Mouse (Mus musculus) adrenal gland, adult 18-20 months (tissue): ENCODE results near the gene D6Ertd527e. TPM values are rescaled to one million over a fixed set of nuclear protein-coding genes. Genes with fewer than 3 reads are reported as not detected.

Source experiments
- DNase-seq, 2 experiments: peaks; one replicate each; pipeline ENCODE4 v3.0.0; 2021 to 2022; ENCODE audit warnings: low spot score in 2 of 2
- total RNA-seq, 2 experiments: library from RNA; stranded (reverse); gene quantifications; 1 replicate in 1 of 2; 2 replicates in 1 of 2; pipeline ENCODE4 v1.2.3; 2021

The D6Ertd527e gene
- total RNA-seq, 2 experiments from 2014 or later, result not detected

DNA sequence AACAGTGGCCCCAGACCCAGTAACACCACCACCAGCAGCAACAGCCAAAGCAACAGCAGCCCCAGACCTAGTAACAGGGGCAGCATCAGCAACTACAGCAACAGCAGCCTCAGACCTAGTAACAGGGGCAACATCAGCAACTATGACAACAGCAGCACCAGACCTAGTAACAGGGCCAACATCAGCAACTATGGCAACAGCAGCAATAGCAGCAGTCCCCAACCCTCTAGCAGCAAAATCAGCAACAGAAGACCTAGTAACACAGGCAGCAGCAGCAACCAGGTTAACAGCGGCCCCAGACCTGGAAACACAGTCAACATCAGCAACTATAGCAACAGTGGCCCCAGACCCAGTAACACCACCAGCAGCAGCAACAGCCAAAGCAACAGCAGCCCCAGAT is 6.9 kb downstream of the D6Ertd527e start:
- no peak for DNase-seq

DNA sequence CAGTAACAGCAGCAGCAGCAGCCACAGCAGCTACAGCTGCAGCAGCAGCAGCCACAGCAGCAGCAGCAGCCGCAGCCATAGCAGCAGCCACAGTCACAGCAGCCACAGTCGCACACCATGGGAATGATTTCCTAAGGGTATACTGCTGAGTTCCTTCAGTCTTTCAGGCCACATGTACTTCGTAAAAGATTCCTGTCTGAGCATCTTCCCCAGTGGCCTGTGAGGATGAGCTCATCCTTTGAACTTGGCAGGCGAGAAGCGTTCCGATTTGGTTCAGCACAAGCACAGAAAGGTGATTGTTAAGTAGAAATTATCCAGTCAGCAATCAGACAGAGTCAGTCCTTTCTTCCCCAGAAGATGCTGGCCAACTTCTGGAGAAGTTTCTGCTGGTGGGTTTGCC is 7.6 kb downstream of the D6Ertd527e start:
- DNase-seq, result peak in 1 of 2 experiments; percentile 11

DNA sequence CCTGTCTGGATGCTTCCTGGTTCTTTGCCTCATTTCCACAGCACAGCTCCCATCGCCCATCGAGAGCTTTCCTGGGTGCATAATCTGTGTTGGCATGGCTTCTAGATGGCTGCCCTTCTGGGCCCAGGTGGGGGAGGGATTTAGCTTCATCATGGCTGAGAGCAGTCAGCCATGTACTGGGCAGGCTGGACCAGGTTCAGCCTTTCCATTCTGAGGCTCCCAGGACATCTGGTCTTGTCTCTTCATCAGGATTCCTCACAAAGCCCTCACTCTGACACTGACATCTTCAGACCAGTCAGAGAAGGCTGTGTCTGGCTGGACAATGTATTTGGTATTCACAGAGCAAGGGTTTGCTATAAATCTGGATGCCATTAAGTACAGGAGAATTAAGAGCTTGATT is 11.4 kb downstream of the D6Ertd527e start:
- DNase-seq, result peak in 1 of 2 experiments; percentile 1

DNA sequence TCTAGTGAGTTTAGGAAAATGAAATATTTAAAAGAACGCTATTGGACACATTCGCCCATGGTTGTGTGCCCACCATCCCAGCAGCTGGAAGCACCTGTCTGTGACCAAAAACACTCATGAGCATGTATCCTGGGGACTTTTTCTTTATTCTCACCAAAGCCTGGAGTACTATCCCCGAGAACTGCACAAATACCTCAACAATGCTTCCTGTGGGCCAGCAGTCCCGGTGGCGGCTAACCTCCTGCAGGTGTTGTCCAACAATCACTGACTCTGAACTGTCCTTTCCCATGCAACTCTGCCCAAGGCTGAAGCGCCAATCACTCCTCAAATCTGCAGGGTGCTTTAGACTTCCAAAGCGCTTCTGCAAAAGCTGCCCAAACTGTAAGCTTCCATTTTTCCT is 12.1 kb downstream of the D6Ertd527e start:
- DNase-seq, result no peak

DNA sequence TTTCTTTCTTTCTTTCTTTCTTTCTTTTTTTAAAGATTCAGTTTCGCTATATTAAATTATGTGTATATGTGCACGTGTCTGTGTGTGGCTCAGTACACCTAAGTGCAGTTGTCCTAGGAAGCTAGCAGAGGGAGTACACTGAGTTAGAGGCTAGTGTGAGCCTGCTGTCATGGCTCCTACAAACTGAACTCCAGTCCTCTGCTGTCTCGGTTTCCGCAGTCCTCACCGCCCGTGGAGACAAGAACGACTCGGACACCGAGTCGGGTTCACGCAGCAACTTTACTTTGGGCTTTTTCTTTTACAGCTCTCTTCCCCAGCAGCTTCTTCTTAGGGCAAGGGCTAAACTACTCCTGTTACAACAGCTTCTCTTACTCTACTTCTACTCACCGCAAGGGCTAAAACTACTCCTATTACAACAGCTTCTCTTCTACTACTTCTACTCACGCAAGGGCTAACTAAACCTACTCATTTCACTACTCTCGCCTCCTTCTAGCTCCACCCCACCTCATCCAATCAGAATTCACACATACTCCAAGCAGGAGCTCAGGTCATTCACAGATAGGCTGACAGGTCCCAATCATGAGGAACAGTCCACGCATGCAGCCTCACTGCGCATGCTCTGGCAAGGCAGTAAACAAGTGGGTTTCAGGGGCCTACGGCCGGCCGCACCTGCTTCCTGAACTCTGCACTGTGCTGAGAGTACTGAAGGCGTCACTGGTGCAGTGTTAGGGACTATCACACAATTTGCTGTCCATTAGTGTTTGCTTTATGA is 14.7 kb downstream of the D6Ertd527e start:
- DNase-seq, result no peak

DNA sequence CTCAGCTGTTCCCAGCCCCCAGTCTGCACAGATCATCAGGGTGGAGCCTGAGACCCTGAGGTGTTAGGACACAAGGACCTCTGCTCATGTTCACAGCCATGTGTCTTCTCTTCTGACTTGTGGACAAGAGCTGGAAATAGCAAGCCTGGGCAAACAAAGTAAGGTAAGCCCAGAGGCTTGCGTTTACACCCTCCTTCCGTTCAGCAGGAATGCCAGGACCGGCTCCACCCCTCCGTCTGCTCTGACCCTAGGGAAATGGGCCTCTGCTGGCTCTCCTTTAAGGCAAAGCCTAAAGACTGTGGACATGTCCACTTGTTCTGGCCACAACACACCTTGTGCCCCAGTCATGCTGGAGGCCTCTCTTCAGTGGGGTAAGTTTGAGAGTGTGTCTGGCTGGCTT is 15.4 kb downstream of the D6Ertd527e start:
- DNase-seq, result no peak

DNA sequence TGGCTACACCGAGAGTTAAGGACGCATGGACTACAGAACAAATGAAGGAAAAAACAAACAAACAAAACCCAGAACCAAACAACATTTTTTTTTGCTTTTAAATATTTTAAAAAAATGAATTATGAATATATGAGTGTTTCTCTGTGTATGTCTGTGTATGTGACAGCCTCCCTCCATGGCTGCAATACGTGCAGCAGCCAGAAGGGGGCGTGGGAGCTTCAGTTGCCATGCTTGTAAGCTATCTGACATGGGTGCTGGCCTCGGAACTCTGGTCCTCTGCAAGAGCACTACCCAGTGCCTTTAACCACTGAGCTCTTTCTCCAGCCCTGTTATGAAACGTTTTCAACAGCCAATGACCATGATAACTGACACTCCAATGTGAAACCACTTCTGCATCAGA is 16.1 kb downstream of the D6Ertd527e start:
- no peak for DNase-seq

DNA sequence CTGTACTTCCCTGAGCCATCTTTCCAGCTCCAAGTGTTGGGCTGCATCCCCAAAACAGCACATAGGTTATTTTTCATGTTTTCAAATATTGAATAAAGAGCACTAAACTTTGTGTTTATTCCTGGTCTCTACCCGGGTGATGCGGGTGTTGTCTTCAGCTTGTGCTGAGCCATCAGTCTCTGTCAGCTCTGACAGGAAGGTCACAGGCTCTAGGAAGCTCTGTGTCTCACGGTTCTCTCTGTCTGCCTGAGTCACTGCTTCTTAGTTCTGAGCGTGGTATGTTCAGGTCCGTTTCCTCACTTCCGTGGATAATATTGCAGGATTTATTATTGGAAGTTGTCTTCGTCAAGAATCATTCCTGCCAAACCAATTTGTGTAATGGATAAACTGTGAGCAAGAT is 17.4 kb downstream of the D6Ertd527e start:
- no peak for DNase-seq

DNA sequence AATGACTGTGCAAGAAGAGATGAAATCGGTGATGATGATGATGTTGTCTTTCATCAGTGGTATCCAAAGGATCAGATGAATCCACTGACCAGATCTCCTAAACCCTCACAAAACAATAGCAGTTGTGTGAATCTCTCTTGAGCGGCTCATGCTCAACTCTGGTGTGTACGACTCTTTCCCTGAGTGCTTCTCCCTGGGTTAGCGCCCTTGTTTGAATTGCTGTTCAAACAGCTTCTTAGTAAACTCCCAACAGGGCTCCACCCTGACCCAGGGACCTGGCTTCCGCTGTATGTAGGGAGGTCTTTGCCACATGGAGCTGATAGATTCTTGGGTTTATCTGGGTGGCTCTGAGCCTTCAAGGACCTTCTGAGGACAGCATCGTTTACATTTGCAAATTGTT is 18.9 kb downstream of the D6Ertd527e start:
- DNase-seq, result no peak

DNA sequence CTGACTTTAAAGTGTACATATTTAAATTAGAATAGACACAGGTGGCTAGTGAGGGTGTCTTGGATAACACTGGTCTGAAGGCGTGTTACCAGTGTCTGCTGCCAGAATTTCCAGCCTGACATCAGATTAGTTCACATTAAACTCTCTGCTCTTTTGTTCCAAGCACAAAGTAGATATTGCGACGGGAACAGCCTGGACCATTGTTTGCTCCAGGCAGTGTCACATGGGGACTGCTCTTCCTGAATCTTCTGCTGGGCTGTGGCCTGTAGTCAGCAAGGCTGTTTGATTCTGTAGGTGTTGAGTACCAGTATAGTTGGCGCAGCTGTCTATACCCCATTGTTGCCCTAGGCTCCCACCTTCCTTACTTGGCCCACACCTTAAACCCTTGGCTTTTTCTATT is 19.4 kb downstream of the D6Ertd527e start:
- no peak for DNase-seq

DNA sequence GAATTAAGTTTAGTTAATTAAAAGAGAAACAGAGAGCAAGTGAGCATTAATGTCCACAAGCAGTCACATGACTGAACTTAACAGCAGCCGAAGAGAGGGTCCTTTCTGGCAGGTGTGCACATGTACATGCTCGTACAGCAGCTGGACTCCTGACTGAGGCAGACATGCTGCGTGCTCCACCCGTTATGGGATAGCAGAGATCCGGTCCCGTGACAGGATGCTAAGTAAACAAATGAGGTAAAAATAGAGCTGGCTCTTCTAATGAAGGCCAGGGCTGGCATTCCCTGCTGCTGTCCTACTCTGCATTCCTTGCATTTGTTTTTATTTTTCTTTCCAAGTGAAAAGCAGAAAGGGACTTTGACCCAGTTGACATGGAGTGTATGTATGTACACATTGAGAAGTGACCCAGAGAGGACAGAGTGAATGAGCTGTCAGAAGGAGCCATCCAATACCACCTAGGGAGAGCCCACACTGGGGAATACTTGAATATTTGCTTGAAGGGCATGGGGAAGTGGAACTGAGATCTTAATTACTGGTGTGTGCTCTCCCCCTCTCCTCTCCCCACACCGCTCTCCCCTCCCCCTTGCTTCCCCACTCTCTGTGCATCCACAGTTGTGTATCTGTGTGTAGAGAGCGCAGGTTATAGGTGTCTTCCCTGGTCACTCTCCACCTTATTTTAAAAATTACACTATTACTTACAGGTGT is 22.7 kb downstream of the D6Ertd527e start:
- no peak for DNase-seq

DNA sequence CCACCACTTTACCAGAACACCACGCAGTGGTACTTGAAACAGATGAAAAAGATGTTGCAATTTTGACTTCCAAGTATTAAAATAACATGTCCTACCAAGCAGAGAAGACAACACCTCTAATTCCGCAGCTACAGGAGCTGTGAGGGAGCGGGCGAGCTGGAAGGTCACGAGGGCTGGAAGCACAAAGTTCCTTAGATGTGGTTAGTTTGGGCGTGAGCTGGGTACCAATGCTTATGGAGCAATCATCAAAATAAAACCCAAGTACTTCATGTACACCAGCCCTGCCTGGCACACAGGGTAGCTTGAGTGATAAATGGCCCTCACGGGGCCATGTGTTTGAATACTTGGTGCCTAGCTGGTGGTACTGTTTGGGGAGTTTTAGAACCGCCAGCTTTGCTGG is 25.3 kb downstream of the D6Ertd527e start:
- DNase-seq, result no peak

DNA sequence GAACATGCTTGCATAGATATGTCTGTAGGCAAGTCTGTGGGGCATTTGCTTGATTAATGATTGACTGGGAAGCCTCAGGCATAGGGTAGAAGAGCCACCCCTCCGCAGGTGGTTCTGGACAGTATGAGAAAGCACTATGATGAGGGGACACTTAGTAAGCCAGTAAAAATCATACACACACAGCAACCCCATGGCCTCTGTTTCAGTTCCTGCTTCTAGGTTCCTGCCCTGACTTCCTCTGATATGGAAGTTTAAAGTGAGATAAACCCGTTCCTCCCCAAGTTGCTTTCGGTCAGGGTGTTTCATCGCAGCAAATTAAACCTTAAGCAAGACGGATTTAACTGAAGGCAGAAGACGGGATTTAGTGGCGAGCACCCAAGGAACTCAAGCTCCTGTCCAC is 26.1 kb downstream of the D6Ertd527e start:
- DNase-seq, result no peak

DNA sequence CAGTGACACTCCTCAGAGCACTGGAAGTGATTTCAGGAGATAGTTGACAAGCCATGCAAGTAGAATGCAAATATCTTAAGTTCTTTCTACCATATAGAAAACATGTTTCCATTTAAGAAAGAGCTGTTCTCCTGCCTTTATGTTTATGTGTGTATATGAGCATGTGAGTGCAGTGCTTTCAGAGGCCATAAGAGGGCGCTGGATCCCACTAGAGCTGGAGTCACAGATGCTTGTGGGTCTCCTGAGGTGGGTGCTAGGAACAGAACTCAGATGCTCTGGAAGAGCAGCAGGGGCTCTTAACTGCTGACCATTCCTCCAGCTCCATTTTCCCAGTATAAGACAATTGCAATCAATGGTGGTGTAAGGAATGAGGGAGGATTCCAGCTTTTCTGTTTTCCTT is 26.5 kb downstream of the D6Ertd527e start:
- no peak for DNase-seq

DNA sequence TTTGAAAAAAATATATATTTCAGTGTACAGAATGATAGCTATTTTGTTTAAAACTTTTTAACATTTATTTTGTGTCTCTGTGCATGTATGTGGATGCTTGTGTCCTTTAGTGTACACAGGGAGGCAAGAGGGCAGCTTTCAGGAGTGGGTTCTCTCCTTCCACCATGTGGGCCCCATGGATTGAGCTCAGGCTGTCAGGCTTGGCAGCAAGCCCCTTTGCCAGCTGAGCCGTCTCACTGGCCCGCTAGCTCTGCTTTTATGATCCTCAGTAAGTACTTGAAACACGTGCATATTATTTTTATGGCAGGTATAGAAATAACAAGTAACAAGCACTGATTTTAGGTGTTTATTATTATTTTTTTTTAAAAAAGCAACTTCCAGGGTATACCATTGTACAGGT is 29.0 kb downstream of the D6Ertd527e start:
- DNase-seq, result no peak

DNA sequence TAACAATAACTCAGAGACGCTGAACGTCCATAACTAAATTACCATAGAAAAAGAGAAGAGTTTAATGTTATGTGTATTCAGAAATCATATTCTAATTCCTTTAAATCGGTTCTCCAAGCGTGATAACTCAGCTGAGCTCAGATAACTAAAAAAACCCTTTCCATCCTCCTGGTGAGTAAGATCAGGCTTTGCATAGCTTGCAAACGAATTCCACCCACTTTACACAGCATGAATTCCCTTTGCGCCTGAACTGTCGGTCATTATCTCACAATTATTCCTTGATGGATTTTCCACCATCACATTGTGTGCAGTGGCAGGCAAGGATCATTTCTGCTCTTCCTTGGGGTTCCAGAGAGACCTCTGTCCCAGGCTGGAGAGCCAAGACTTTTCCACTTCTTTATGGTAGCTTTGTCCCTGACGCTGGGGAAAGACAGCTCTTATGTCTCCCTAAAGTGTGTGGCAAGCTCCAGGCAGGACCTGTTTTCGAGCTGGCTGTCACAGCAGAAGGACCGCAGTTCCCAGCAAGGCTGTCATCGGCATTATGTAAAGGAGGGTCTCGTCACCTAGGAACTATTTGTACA is 29.5 kb downstream of the D6Ertd527e start:
- DNase-seq, result no peak

DNA sequence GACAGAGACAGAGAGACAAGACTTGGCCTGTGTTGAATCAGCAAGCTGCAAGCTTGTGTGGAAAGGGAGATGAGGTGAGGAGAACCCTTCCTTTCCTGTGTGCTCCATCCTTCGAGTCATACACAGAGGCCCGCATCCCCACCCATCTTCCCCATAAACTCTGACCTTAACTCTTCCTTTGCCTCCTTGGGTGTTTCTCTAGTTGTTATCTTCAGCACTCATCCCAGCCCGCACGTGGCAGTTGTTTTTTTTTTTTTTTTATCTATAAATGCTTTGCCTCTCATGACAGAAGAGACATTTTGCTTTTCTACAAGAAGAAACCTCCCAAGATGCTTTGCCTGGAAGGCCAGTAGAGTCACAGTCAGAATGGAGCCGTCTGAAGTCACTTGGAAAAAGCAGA is 33.9 kb downstream of the D6Ertd527e start:
- no peak for DNase-seq

DNA sequence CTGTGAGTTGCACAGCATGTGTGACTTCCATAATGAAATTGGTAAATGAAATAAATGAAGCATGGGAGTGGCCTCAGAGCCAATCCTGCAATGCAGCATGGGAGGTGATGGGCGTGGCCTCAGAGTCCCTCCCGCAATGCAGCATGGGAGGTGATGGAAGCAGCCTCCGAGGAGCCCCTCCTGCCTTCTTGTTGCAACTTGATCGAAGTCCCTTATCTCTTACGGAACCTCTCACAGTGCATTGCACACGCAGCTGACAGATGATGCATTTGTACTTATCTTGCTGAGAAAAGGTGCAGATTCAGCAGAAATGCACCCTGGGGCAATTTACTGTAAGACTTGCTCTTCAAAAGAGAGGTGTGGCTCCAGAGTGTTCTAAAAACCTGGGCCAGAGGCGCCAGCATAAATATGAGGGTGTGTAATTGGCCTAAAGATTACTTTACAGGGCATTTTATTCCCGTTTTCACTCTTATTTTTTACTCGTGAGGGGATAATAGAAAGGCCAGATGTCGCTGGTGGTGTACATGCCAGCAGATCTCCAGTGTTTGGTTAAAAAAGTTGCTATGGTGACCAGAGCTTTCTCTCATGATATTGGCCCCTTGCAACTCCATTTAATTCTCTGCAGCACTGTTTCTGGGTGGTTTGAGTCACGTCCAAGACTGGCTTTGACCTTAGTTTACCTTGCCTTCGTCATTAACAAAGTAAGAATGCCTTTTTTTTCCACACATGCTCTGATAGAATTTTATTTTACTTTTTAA is 35.4 kb downstream of the D6Ertd527e start:
- DNase-seq, result no peak

DNA sequence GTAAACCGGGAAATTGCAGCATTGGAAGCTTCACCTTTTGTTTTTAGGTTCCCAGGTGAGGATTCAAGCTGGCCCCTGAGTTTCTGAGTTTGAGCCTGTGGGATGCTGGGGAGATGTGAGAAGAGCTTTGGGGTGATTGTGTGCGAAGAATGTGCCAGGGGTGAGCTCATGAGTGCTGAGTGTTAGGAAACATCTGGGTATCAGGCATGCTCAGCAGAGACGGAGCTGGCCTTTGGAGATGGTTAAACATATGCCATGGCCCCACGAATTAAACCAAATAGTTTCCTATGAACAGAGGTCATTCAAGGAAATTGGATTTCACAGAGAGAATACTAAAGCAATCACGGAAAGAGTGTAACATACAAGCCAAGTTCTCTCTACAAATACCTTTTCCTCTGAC is 37.7 kb downstream of the D6Ertd527e start:
- DNase-seq, result no peak

DNA sequence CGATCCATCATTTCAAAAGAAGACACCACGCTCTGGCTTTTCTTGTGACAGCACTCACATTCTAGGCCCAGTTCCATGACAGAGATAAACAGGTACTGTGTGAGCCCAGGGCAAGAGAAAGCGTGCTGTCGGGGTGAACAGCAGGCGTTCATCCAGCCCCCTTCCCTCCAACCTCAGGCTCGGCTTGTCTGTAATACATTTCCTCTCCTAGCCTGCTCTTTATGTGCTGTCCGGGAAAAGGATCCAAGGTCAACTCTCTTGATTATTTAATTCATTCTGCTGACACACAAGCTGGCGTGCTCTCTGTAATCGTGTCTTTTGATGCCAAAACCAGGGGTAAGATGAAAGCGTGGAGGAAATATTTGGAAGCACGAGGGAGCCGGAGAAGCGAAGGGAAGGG is 39.0 kb downstream of the D6Ertd527e start:
- DNase-seq, result peak in 1 of 2 experiments; percentile 14

DNA sequence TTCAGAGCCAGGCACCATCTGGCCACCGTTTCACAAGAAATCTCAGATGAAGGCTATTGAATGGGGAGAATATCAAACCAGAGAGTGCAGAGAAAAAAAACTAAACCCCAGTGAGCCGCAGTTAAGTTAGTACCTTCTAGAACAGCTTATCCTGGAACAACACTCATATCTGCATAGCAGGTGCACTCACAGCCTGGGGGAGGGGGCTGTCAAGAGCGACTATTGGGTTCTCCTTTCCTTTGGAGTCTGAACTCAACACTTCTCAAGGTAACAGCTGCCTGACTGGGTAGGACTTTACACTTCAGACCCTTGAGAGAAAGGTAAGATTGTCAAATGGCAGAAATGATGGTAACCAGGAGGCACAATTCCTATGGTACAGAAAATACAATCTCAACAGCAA is 43.4 kb downstream of the D6Ertd527e start:
- DNase-seq, result no peak

DNA sequence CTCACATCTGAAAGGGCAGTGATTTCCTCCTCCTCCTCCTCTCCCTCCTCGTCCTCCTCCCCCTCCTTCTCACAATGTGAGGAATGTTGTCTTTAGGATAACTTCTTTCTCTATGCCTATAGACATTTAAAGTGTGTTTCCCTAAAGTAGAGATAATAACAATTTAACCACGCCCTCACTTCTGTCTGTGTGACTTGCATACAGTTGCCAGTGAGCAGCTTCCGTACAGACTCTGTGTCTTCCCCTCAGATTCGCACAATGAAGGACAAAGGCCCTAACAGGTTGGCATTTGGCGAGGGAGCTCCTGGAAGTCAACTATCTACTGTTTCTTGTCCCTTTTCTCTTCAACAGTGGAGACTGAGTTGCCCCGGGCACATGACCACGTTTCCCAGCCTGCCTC is 45.9 kb downstream of the D6Ertd527e start:
- DNase-seq, result no peak
